9 mouse cellular contexts compared by ENCODE assay signal in genomic region chr6:101280811-101281218, GRCm38 (mm10).
DNase-seq lines count a peak whose midpoint lies in the region; ATAC-seq lines count a peak whose summit lies in the region.
"Had no signal": no experiment of that assay in that cellular context is flagged by ENCODE, and none has a peak within 500 bp of the region (broad histone marks: within the 10 kb centered on the region; RNA-seq: fewer than 3 reads in every experiment).

No protein-coding gene starts in this region.

- 14% methylated on average over 9 of the region's 9 CpGs for WGBS in hindbrain, embryonic 16.5 days
- WGBS in hindbrain, embryonic 14.5 days = 17% methylated on average over 9 of the region's 9 CpGs
- WGBS in embryonic facial prominence, embryonic 13.5 days = 13% methylated on average over 9 of the region's 9 CpGs
- 6% methylated on average over 9 of the region's 9 CpGs for WGBS in limb, embryonic 11.5 days

- no peaks in the 10 kb centered on the region for H3K36me3 ChIP-seq in hindbrain, embryonic 16.5 days (ENCODE audit: control insufficient read depth, insufficient read depth, low read length)
- H3K36me3 ChIP-seq in hindbrain, embryonic 14.5 days (replicated peaks; ENCODE audit: control insufficient read depth, insufficient read depth) = no peaks in the 10 kb centered on the region
- H3K36me3 ChIP-seq in embryonic facial prominence, embryonic 13.5 days = peaks cover 4% of the 10 kb centered on the region; the same call in 1 of the 2 replicates
- no peaks in the 10 kb centered on the region for H3K36me3 ChIP-seq in limb, embryonic 11.5 days (ENCODE audit: control insufficient read depth, insufficient read depth, low read length)

- H3K4me3 ChIP-seq in hindbrain, embryonic 16.5 days (ENCODE audit: low read length) = no peak overlapping the region
- H3K4me3 ChIP-seq in hindbrain, embryonic 14.5 days (replicated peaks; ENCODE audit: low read length) = no peak overlapping the region
- no peak overlapping the region for H3K4me3 ChIP-seq in embryonic facial prominence, embryonic 13.5 days
- no peak overlapping the region for H3K4me3 ChIP-seq in limb, embryonic 11.5 days (ENCODE audit: low read depth, low read length)

- H3K27ac ChIP-seq in hindbrain, embryonic 16.5 days (ENCODE audit: low read depth, low read length) = 0 out of 2 replicates have a peak overlapping the region, but pooled peaks have one; percentile 27
- no peak overlapping the region for H3K27ac ChIP-seq in hindbrain, embryonic 14.5 days
- H3K27ac ChIP-seq in embryonic facial prominence, embryonic 13.5 days = peak overlapping the region; percentile 76
- H3K27ac ChIP-seq in limb, embryonic 11.5 days (replicated peaks; ENCODE audit: low read depth, low read length) = 0 out of 2 replicates have a peak overlapping the region, but pooled peaks have one; percentile 42

- no peaks in the 10 kb centered on the region; the same call in 1 of the 2 replicates for H3K27me3 ChIP-seq in hindbrain, embryonic 16.5 days (replicated peaks; ENCODE audit: control insufficient read depth, insufficient read depth, low read length)
- H3K27me3 ChIP-seq in hindbrain, embryonic 14.5 days (ENCODE audit: control insufficient read depth, insufficient read depth, low read length) = peaks cover 4% of the 10 kb centered on the region; the same call in 1 of the 2 replicates
- no peaks in the 10 kb centered on the region for H3K27me3 ChIP-seq in embryonic facial prominence, embryonic 13.5 days
- no peaks in the 10 kb centered on the region for H3K27me3 ChIP-seq in limb, embryonic 11.5 days (ENCODE audit: control insufficient read depth, insufficient read depth, low read length)

- no peaks in the 10 kb centered on the region for H3K9me3 ChIP-seq in hindbrain, embryonic 16.5 days (ENCODE audit: control insufficient read depth, low read length)
- no peaks in the 10 kb centered on the region for H3K9me3 ChIP-seq in hindbrain, embryonic 14.5 days (ENCODE audit: control insufficient read depth, low read length)
- H3K9me3 ChIP-seq in embryonic facial prominence, embryonic 13.5 days = no peaks in the 10 kb centered on the region
- H3K9me3 ChIP-seq in limb, embryonic 11.5 days (ENCODE audit: control insufficient read depth, low read length) = no peaks in the 10 kb centered on the region

- no peak overlapping the region for H3K9ac ChIP-seq in hindbrain, embryonic 16.5 days (ENCODE audit: low read depth, low read length)
- no peak overlapping the region for H3K9ac ChIP-seq in hindbrain, embryonic 14.5 days
- H3K9ac ChIP-seq in embryonic facial prominence, embryonic 13.5 days = 0 out of 2 replicates have a peak overlapping the region, but pooled peaks have one; percentile 44
- no peak overlapping the region for H3K9ac ChIP-seq in limb, embryonic 11.5 days (ENCODE audit: low read length)

- peak; percentile 65 for ATAC-seq in hindbrain, embryonic 16.5 days
- ATAC-seq in hindbrain, embryonic 14.5 days (ENCODE audit: low FRiP score) = no peak
- no peak for ATAC-seq in embryonic facial prominence, embryonic 13.5 days (ENCODE audit: insufficient number of reproducible peaks, insufficient read depth, low FRiP score, low TSS enrichment, low read depth)
- ATAC-seq in limb, embryonic 11.5 days (ENCODE audit: insufficient number of reproducible peaks, low FRiP score, low TSS enrichment, low read depth) = peak; percentile 55; the same call in 1 of the 2 replicates
- no peak for ATAC-seq in megakaryocyte, adult 5-6 weeks (ENCODE audit: poor library complexity, severe bottlenecking)

- DNase-seq in hindbrain, embryonic 14.5 days (ENCODE audit: low spot score) = no peak
- peak; percentile 45 for DNase-seq in brain, embryonic 18.5 days (ENCODE audit: low read depth, low spot score)
- DNase-seq in limb, embryonic 11.5 days (ENCODE audit: low spot score) = peak; percentile 63
- no peak for DNase-seq in ovary, adult 18-20 months (ENCODE audit: low spot score)
- no peak for DNase-seq in ovary, postnatal 14 days (ENCODE audit: low spot score)
- DNase-seq: adrenal gland, adult 8-10 months had no signal

- H3K4me1 ChIP-seq in hindbrain, embryonic 16.5 days (ENCODE audit: control insufficient read depth, insufficient read depth, low read depth, low read length) = peaks cover 9% of the 10 kb centered on the region
- H3K4me1 ChIP-seq in hindbrain, embryonic 14.5 days (replicated peaks; ENCODE audit: control insufficient read depth, insufficient read depth, low read length) = peaks cover 26% of the 10 kb centered on the region
- peaks cover 88% of the 10 kb centered on the region for H3K4me1 ChIP-seq in embryonic facial prominence, embryonic 13.5 days
- H3K4me1 ChIP-seq in limb, embryonic 11.5 days (ENCODE audit: control insufficient read depth, insufficient read depth, low read length) = peaks cover 40% of the 10 kb centered on the region

- peak overlapping the region; percentile 22 for H3K4me2 ChIP-seq in hindbrain, embryonic 16.5 days (ENCODE audit: low read length)
- no peak overlapping the region for H3K4me2 ChIP-seq in hindbrain, embryonic 14.5 days (replicated peaks)
- H3K4me2 ChIP-seq in embryonic facial prominence, embryonic 13.5 days = peak overlapping the region; percentile 44
- H3K4me2 ChIP-seq in limb, embryonic 11.5 days (ENCODE audit: low read depth, severe bottlenecking) = peak overlapping the region; percentile 22

Comparison
In these comparisons a context has a peak if more than half of its experiments do, and no peak if none do; other contexts are left out.
1. ATAC-seq: peak in hindbrain, embryonic 16.5 days (single experiment) and limb, embryonic 11.5 days (single experiment); none in hindbrain, embryonic 14.5 days (single experiment), embryonic facial prominence, embryonic 13.5 days (single experiment) and megakaryocyte, adult 5-6 weeks (single experiment).
2. DNase-seq: peak in brain, embryonic 18.5 days (single experiment) and limb, embryonic 11.5 days (single experiment); none in hindbrain, embryonic 14.5 days (single experiment), ovary, adult 18-20 months (single experiment) and ovary, postnatal 14 days (single experiment).